ENCODE assay signal across 8 mouse cellular contexts in genomic region chr10:24834634-24835371, GRCm38 (mm10). TPM values are rescaled to one million over a fixed set of nuclear protein-coding genes. Genes with fewer than 3 reads are reported as not detected.
DNase-seq lines count a peak whose midpoint lies in the region; ATAC-seq and TF ChIP-seq lines count a peak whose summit lies in the region.

No protein-coding gene starts in this region.

- TF ChIP-seq EP300 in liver, postnatal 0 days (IDR thresholded peaks at IDR 0.05; ENCODE audit: low read depth), result no peak

- no peak overlapping the region for H3K27ac ChIP-seq in forebrain, embryonic 16.5 days (ENCODE audit: low read length)
- H3K27ac ChIP-seq in liver, postnatal 0 days (ENCODE audit: low read depth), result no peak overlapping the region
- no peak overlapping the region for H3K27ac ChIP-seq in left cerebral cortex, adult 2 months

- intact Hi-C loops in left cerebral cortex, adult 2 months (cut with DNase I), result no loop called here
- intact Hi-C loops in left cerebral cortex, postnatal 4 days (cut with DNase I), result no loop called here

- H3K4me2 ChIP-seq in forebrain, embryonic 16.5 days (ENCODE audit: low read length), result peak overlapping the region; percentile 6; the same call in 1 of the 2 replicates
- 0 out of 2 replicates have a peak overlapping the region, but pooled peaks have one; percentile 9 for H3K4me2 ChIP-seq in liver, postnatal 0 days (ENCODE audit: low read depth, low read length)

- peaks cover 29% of the 10 kb centered on the region for H3K9me3 ChIP-seq in E14TG2a.4 (ENCODE audit: low read length)
- no peaks in the 10 kb centered on the region for H3K9me3 ChIP-seq in forebrain, embryonic 16.5 days (ENCODE audit: control insufficient read depth, low read length)
- H3K9me3 ChIP-seq in liver, postnatal 0 days (ENCODE audit: low read length), result peaks cover 10% of the 10 kb centered on the region; the same call in 1 of the 2 replicates

- no peaks in the 10 kb centered on the region for H3K27me3 ChIP-seq in E14TG2a.4 (ENCODE audit: insufficient read depth, low read length)
- 0 out of 2 replicates have a peak, but pooled peaks cover 3% of the 10 kb centered on the region for H3K27me3 ChIP-seq in forebrain, embryonic 16.5 days (replicated peaks; ENCODE audit: control insufficient read depth, insufficient read depth, low read length)
- no peaks in the 10 kb centered on the region for H3K27me3 ChIP-seq in liver, postnatal 0 days (ENCODE audit: insufficient read depth, low read length)

- no peak for ATAC-seq in forebrain, embryonic 16.5 days
- no peak for ATAC-seq in liver, postnatal 0 days

- H3K4me3 ChIP-seq in E14TG2a.4 (replicated peaks; ENCODE audit: low read length), result peak overlapping the region; percentile 76
- H3K4me3 ChIP-seq in forebrain, embryonic 16.5 days (replicated peaks; ENCODE audit: low read length), result no peak overlapping the region
- H3K4me3 ChIP-seq in liver, postnatal 0 days (ENCODE audit: low read depth, low read length), result no peak overlapping the region
- H3K4me3 ChIP-seq in left cerebral cortex, adult 2 months, result no peak overlapping the region

- WGBS in forebrain, embryonic 16.5 days, result 22% methylated on average over 4 of the region's 4 CpGs
- 46% methylated on average over 4 of the region's 4 CpGs for WGBS in liver, postnatal 0 days (ENCODE audit: insufficient replicate concordance)

- H3K9ac ChIP-seq in forebrain, embryonic 16.5 days (replicated peaks; ENCODE audit: low read depth, low read length), result no peak overlapping the region
- H3K9ac ChIP-seq in liver, postnatal 0 days (replicated peaks), result no peak overlapping the region; the same call in 1 of the 2 replicates

- peaks cover 46% of the 10 kb centered on the region for H3K4me1 ChIP-seq in E14TG2a.4 (replicated peaks; ENCODE audit: low read depth, low read length)
- peaks cover 7% of the 10 kb centered on the region for H3K4me1 ChIP-seq in forebrain, embryonic 16.5 days (replicated peaks; ENCODE audit: control insufficient read depth, insufficient read depth, low read length)
- peaks cover 6% of the 10 kb centered on the region for H3K4me1 ChIP-seq in liver, postnatal 0 days (ENCODE audit: insufficient read depth)

- no peak for TF ChIP-seq CTCF in E14TG2a.4 (conservative IDR thresholded peaks at IDR 0.05; ENCODE audit: low read length)
- TF ChIP-seq CTCF in liver, postnatal 0 days (IDR thresholded peaks at IDR 0.05; ENCODE audit: low read depth), result no peak
- TF ChIP-seq CTCF in left cerebral cortex, adult 2 months (IDR thresholded peaks at IDR 0.05), result no peak

- peak; percentile 26 for DNase-seq in MN1 (ENCODE audit: low spot score)
- DNase-seq in liver, postnatal 0 days, result no peak
- DNase-seq in layer of hippocampus, postnatal 14 days (ENCODE audit: low spot score in 2 of 2), result no peak
- DNase-seq in left cerebral cortex, adult 11 months (ENCODE audit: low spot score), result no peak
- no peak for DNase-seq in left cerebral cortex, adult 2 months (ENCODE audit: extremely low spot score in 1 of 2, low spot score in 2 of 2)
- DNase-seq in left cerebral cortex, postnatal 4 days, result no peak

- peaks cover 39% of the 10 kb centered on the region for H3K36me3 ChIP-seq in E14TG2a.4 (ENCODE audit: insufficient read depth, low read length)
- H3K36me3 ChIP-seq in forebrain, embryonic 16.5 days (ENCODE audit: control insufficient read depth, insufficient read depth), result no peaks in the 10 kb centered on the region
- no peaks in the 10 kb centered on the region for H3K36me3 ChIP-seq in liver, postnatal 0 days (replicated peaks; ENCODE audit: insufficient read depth, low read length)

RNA-seq across cellular contexts. Expression of gene Enpp3, which starts 7.8 kb away (rescaled TPM):
- polyA plus RNA-seq in forebrain, embryonic 16.5 days (2015; fragmentation: Nextera tagmentation; extraction: Ambion mirVana), result 2.9 and 3.9 TPM in 2 replicates
- polyA plus RNA-seq in liver, postnatal 0 days (2015; fragmentation: Nextera tagmentation; extraction: Ambion mirVana), result 4.9 and 5.2 TPM in 2 replicates
- 1 to 10 TPM in 1 of 2 experiments, under 1 TPM in 1; 0.88 to 2.1 TPM for total RNA-seq in layer of hippocampus, postnatal 14 days (2021)
- under 1 TPM in 1 of 2 experiments, not detected in 1; 0.27 TPM for total RNA-seq in left cerebral cortex, adult 2 months (2021)
- total RNA-seq in left cerebral cortex, postnatal 4 days (2021), result 1 to 10 TPM in 1 of 2 experiments, under 1 TPM in 1; 0.97 to 1.8 TPM

RNA-seq across cellular contexts. Expression of gene Med23, which starts 35.0 kb away (rescaled TPM):
- polyA plus RNA-seq in forebrain, embryonic 16.5 days (2015; fragmentation: Nextera tagmentation; extraction: Ambion mirVana), result 34.4 and 35.4 TPM in 2 replicates
- polyA plus RNA-seq in liver, postnatal 0 days (2015; fragmentation: Nextera tagmentation; extraction: Ambion mirVana), result 3.0 and 3.4 TPM in 2 replicates
- total RNA-seq in layer of hippocampus, postnatal 14 days (2021), result 10 to 100 TPM; 26.2 to 29.0 TPM
- total RNA-seq in left cerebral cortex, adult 2 months (2021), result 10 to 100 TPM; 32.7 to 37.2 TPM
- 10 to 100 TPM; 36.6 to 43.1 TPM for total RNA-seq in left cerebral cortex, postnatal 4 days (2021)
